Mouse (Mus musculus): ENCODE measurements at regions not wholly inside any gene's neighbourhood (a gene's known extent, or its start where the extent isn't known, plus 50 kb on each side); places are given as distances from the start of the nearest gene placed in this dataset.
"Not testable (repeated sequence)": the region's sequence is repeated elsewhere in the genome, so short reads cannot be mapped to it uniquely, and the experiment has no call there.

GRCm38 (mm10) chr7:73688451-73688850 lies 51.7 kb upstream of the Fam174b start:
- DNase-seq (ENCODE audit: low spot score in 2 of 2): no peak

GRCm38 (mm10) chr7:73686245-73686644 lies 53.9 kb upstream of the Fam174b start:
- not testable (repeated sequence) for DNase-seq (ENCODE audit: low spot score in 2 of 2)

- no peak for DNase-seq (ENCODE audit: low spot score in 2 of 2)
Observed at GRCm38 (mm10) chr7:73682756-73683155, 57.3 kb upstream of the Fam174b start.

- no peak for DNase-seq (ENCODE audit: low spot score in 2 of 2)
Observed at GRCm38 (mm10) chr7:73670598-73670997, 69.5 kb upstream of the Fam174b start.

DNA sequence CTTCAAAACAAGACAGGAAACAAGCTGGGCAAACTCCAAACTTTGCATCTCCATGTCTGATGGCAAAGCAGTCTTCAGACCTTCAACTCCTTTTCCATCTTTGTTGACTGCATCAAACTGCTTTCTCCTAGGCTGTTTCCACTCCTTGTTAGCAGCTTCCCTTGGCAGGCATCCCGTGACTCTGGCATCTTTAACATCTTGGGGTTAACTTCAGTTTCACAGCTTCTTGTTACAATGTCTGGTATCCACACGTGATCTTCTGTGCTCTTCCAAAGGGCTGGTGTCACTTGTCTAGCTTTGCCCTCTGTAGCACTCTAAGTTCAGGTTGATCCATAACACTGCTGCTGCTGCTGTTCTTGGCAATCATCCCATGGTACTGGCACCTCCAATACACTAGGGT lies 71.3 kb upstream of the Fam174b start:
- no peak for DNase-seq (ENCODE audit: low spot score in 2 of 2)

GRCm38 (mm10) chr7:73666921-73667675 lies 73.0 kb upstream of the Fam174b start:
- DNase-seq (ENCODE audit: low spot score in 2 of 2): no peak

DNA sequence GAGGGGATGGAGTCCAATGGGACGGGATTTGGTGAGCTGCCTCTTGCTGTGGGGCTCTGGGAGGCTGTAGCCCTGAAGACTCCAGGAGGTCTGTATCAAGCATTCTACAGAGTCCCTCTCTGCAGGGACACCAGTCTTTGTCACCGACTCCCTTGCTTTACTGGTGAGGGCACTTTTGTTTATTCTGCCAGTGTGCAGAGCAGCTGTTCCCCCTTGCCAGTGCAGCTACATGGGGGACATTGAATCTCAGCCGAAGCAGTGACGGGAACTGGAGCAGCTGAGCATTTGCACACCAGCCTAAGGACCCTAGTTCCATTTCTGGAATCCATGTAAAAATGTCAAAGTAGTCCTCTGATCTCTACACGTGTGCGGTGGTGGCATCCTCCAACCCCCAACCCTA lies 75.1 kb upstream of the Fam174b start:
- no peak for DNase-seq (ENCODE audit: low spot score in 2 of 2)

DNA sequence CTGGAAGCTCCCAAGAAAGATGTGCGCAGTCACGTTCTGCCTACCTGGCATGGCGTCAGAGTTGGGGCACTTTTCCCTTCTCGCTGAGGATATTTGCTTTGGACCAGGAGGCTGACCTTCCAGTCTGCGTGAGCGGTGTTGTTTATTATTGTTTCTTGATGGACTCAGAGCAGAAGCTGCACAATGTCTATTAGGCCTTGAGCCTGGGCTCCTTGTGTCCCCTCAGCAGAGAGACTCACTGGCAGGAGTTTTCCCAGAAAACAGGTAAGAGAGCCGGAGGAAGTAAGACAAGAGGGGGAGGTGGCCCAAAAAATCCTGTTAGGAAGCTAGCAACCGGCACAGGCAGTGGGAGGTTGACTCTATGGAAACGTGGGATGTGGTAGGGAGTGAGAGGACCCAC lies 77.6 kb upstream of the Fam174b start:
- no peak for DNase-seq (ENCODE audit: low spot score in 2 of 2)

DNA sequence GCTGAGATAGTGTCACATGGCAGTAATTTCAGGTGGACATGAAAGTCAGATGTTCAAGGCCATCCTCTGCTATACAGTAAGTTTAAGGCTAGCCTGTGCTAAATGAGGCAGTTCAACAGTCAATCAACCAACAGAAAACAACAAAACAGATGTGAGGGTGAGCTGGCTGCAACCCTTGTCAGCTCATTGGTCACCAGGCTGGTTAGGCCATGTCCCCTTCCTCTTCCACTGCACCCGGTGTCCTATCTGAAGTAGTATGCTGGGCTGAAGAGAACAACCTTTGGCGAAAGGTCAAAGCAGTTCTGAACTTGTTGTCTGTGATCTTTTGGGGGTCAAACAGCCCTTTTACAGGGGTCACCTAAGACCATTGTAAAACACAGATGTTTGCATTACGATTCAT lies 78.2 kb upstream of the Fam174b start:
- no peak for DNase-seq (ENCODE audit: low spot score in 2 of 2)

DNA sequence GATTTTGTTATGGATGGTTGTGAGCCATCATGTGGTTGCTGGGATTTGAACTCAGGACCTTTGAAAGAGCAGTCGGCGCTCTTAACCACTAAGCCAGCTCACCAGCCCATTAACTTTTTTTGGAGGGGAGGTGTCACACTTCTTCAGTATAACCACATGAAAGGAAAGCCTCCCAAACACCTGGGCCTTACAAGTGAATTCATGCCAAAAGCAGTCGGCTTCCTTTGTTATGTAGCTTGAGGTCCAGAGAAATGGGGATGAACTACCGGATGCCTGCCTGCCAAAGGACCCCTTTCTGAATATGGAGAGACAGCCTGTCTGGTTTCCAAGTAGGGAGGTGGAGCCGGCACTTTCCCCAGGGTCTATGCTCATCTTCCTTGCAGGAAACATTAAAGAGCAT lies 80.6 kb upstream of the Fam174b start:
- DNase-seq (ENCODE audit: low spot score in 2 of 2): no peak

GRCm38 (mm10) chr7:73657283-73657682 lies 82.8 kb upstream of the Fam174b start:
- no peak for DNase-seq (ENCODE audit: low spot score in 2 of 2)

DNA sequence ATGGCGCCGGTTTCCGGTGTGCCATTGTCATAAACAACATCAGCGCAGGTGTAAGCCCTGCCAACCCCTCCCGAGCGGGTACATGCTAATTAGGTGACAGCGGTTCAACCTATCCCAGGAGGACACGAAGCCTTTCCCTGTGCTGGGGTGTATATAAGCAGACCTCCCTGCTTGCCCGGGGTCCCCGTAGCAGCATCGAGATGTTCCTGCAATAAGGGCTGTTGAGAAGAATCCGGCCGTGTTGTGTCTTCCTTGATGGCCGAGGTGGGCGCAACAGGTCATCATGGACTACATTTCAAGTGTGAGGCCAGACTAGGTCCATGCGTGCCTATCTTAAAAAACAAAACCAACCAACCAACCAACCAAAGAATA lies 83.7 kb upstream of the Fam174b start:
- DNase-seq (ENCODE audit: low spot score in 2 of 2): not testable (repeated sequence)

- peak in 1 of 2 experiments; percentile 72 for DNase-seq (ENCODE audit: low spot score in 2 of 2)
Observed at GRCm38 (mm10) chr7:73655787-73656423, 84.2 kb upstream of the Fam174b start.

- peak in 1 of 2 experiments; percentile 63 for DNase-seq (ENCODE audit: low spot score in 2 of 2)
Observed at GRCm38 (mm10) chr7:73654193-73654871, 85.8 kb upstream of the Fam174b start.

- no peak for DNase-seq (ENCODE audit: low spot score in 2 of 2)
Observed at GRCm38 (mm10) chr7:73650909-73651308, 89.2 kb upstream of the Fam174b start.

GRCm38 (mm10) chr7:73648010-73648409 lies 92.1 kb upstream of the Fam174b start:
- DNase-seq (ENCODE audit: low spot score in 2 of 2): peak; percentile 68 to 89

- DNase-seq (ENCODE audit: low spot score in 2 of 2): no peak
Observed at GRCm38 (mm10) chr7:73647140-73647539, 93.0 kb upstream of the Fam174b start.

GRCm38 (mm10) chr7:73646711-73647110 lies 93.4 kb upstream of the Fam174b start:
- no peak for DNase-seq (ENCODE audit: low spot score in 2 of 2)

DNA sequence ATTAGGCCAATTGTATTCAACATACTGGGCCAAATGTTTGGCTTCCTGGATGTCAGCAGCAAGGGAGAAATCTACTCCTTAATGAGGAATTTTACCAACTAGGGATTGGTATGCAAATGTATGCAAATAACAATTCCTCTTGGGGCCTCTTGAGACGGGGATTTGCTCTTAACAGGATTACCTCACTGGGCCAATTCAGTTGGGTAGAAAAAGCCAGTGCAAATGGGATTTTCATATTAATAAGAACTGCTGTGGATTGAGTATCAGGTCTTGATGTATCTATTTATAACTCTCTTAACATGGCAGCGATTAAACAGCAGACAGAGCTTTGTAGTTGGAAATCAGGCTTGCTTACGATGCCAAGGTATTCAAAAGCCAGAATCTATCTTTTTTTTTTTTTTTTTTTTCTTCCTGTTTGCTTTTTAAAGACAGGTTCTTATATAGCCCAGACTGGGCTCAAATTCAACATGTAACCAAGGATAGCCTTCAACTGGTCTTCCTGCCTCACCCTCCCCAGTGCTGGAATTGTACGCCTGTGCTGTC lies 95.7 kb upstream of the Fam174b start:
- no peak for DNase-seq (ENCODE audit: low spot score in 2 of 2)

GRCm38 (mm10) chr7:73643993-73644335 lies 96.1 kb upstream of the Fam174b start:
- DNase-seq (ENCODE audit: low spot score in 2 of 2): no peak

- DNase-seq (ENCODE audit: low spot score in 2 of 2): peak in 1 of 2 experiments; percentile 12
Observed at GRCm38 (mm10) chr7:73643306-73643992, 96.7 kb upstream of the Fam174b start.

DNA sequence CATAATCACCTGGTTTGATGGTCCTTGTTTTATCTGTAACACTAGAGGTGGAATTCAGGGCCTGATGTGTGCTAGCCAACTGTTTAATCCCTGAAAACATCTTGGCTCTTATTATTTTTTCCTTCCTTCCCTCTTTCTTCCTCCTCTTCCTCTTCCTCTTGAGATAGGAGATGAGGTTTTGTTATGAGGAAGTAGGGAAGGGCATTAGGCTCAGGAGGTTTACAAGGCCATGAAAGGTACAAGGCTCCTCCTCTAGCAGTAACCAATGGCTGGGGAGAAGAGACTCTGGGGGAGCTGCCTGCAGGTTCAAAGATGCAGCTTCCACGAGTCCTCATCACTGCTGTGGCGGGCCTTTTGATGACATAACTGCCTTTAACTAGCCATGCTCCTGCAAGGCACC lies 98.6 kb upstream of the Chd2 start:
- no peak for DNase-seq (ENCODE audit: low spot score in 2 of 2)
